Mouse (Mus musculus): ENCODE data around the gene Clhc1. TPM values are rescaled to one million over a fixed set of nuclear protein-coding genes. Genes with fewer than 3 reads are reported as not detected.

Clhc1 gene
- polyA plus RNA-seq, 1 experiment from 2014 or later = not detected

DNA sequence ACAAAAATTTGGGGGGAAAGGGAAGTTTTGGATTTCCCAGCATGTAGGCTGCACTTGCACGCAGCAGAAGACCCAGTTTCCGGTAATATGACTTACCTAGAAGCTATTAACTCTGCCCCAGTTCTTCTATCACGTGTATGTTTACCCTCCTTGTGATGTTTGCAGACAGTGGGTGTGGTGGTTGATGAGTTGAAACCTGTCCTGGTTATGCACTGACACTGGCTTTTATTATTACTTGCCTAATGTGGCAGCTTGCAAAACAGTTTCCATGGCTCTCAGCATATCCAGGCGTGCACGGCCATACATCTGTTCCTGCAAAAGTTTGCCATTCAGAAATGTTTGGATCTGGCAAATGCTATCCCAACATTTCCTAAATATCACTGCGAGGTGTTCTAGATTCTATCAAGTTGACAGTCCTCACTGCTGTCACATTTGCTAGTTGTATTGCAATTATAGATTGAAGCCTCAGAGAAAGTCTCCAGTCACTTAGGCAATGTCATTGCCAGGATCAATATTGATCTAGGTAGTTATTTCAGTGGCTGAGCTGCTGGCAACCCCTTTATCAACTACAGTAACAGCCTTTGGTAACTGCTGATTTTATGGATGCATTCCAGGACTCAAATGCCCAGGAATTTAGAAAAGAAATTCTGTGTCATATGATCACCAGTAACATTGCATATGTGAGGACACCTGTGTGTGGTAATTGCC lies 66.6 kb downstream of the Clhc1 start:
- no peak overlapping the region for H3K4me3 ChIP-seq (ENCODE audit: low read depth, low read length)
- no peak overlapping the region; the same call in 1 of the 2 replicates for H3K4me2 ChIP-seq (replicated peaks; ENCODE audit: low read depth)
- DNase-seq (ENCODE audit: low spot score) = no peak
- H3K27me3 ChIP-seq (ENCODE audit: control insufficient read depth, insufficient read depth, low read length) = no peaks in the 10 kb centered on the region
- H3K9me3 ChIP-seq (ENCODE audit: control insufficient read depth, low read length) = no peaks in the 10 kb centered on the region
- H3K36me3 ChIP-seq (ENCODE audit: control insufficient read depth, insufficient read depth, low read length) = no peaks in the 10 kb centered on the region
- peak; percentile 77 for ATAC-seq (ENCODE audit: low FRiP score, low TSS enrichment)
- 55% methylated on average over 6 of the region's 6 CpGs for WGBS
- TF ChIP-seq CTCF (IDR thresholded peaks at IDR 0.05; ENCODE audit: low read depth) (no peak), EP300 (optimal IDR thresholded peaks at IDR 0.05) (no peak)
- peak overlapping the region; percentile 65 for H3K27ac ChIP-seq (replicated peaks)
- 0 out of 2 replicates have a peak, but pooled peaks cover 2% of the 10 kb centered on the region for H3K4me1 ChIP-seq (replicated peaks; ENCODE audit: control insufficient read depth, insufficient read depth)
- no peak overlapping the region for H3K9ac ChIP-seq (ENCODE audit: low read length)

DNA sequence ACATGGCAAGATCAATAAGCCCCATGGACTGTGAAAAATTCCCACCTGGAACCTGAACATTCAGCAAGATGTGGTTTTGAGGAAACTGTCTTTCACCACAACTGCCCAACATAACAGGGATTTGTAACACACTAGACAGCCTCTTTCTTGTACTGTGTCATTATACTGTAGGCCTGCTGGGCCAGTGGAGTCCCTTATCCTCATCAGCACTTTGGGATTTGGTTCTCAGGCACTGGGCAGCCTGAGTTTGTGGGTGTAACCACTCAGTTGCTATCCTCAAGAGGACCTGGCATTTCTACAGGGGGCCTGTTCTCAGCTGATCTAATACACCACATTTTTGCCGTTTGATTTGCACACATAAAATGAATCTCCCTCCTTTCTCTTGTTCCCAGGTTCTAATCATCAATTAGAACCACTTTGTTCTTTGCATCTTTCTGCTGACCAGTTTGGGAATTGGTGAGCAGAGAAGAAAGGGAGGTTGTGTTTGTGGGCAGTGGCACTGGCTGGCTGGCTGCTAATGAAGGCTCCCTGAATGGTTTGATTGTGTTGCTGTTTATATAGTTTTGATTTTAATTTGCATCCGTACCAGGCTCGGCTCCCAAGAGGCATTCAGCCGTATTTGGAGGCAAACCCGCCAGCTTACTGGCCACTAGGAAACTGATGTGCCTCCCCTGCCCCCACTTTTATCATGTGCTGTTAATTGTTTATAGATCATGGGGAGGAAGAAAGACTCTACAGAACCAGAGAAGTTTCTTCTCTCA lies 74.5 kb downstream of the Clhc1 start:
- WGBS = 65% methylated on average over 5 of the region's 5 CpGs
- H3K4me1 ChIP-seq (replicated peaks; ENCODE audit: control insufficient read depth, insufficient read depth) = no peaks in the 10 kb centered on the region
- H3K9ac ChIP-seq (ENCODE audit: low read length) = no peak overlapping the region
- H3K9me3 ChIP-seq (ENCODE audit: control insufficient read depth, low read length) = no peaks in the 10 kb centered on the region
- no peak overlapping the region for H3K4me2 ChIP-seq (replicated peaks; ENCODE audit: low read depth)
- no peaks in the 10 kb centered on the region for H3K36me3 ChIP-seq (ENCODE audit: control insufficient read depth, insufficient read depth, low read length)
- H3K4me3 ChIP-seq (ENCODE audit: low read depth, low read length) = no peak overlapping the region
- H3K27ac ChIP-seq (replicated peaks) = no peak overlapping the region
- no peak for TF ChIP-seq CTCF (IDR thresholded peaks at IDR 0.05; ENCODE audit: low read depth)
- TF ChIP-seq EP300 (optimal IDR thresholded peaks at IDR 0.05) = no peak
- ATAC-seq (ENCODE audit: low FRiP score, low TSS enrichment) (no peak), DNase-seq (ENCODE audit: low spot score) (no peak)
- H3K27me3 ChIP-seq (ENCODE audit: control insufficient read depth, insufficient read depth, low read length) = no peaks in the 10 kb centered on the region

DNA sequence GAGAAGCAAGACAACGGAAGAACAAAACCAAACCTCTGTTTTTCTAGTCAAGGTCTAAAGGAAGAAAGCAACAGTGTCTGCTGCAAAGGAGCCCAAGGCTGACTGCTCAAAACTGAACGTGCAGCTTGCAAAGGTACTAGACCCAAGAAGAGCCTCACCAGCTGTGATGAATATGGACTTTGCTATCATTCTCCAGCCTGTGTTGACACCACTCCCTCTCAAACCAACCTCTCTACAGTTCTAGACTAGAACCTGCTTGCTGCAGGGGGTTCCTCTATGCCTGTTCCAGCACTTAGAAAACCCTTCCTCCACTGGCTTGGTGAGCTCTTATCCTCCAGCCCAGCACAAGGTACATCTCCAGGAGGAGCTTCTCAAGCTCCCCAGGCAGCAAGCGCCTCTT lies 75.6 kb downstream of the Clhc1 start:
- WGBS = 90% methylated on average over 3 of the region's 3 CpGs

DNA sequence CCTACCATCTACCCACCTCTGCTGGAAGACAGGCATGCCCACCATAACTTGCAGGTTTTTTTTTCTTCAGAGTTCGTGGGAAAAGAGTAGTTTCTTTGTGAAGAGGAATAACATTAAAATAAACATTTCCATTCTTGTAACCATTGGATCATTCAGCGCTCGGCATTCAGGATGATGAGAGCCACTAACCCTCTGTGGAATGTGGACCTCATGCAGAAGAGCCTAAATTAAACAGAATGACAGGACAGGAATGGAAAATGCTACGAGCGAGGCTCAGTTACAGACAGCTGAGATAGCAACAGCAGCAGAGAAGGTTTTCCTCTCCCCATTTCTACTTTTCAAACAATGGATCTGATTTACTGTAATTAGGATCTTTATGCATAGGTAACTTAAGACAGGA lies 78.8 kb downstream of the Clhc1 start:
- no peaks in the 10 kb centered on the region for H3K36me3 ChIP-seq (ENCODE audit: control insufficient read depth, insufficient read depth, low read length)
- no peak overlapping the region for H3K4me3 ChIP-seq (ENCODE audit: low read depth, low read length)
- TF ChIP-seq EP300 (optimal IDR thresholded peaks at IDR 0.05) = no peak
- no peak overlapping the region for H3K9ac ChIP-seq (ENCODE audit: low read length)
- 0 out of 2 replicates have a peak overlapping the region, but pooled peaks have one; percentile 46 for H3K27ac ChIP-seq (replicated peaks)
- H3K9me3 ChIP-seq (ENCODE audit: control insufficient read depth, low read length) = no peaks in the 10 kb centered on the region
- ATAC-seq (ENCODE audit: low FRiP score, low TSS enrichment) = no peak
- no peaks in the 10 kb centered on the region for H3K27me3 ChIP-seq (ENCODE audit: control insufficient read depth, insufficient read depth, low read length)
- H3K4me1 ChIP-seq (replicated peaks; ENCODE audit: control insufficient read depth, insufficient read depth) = no peaks in the 10 kb centered on the region
- WGBS = 33% methylated on average over 5 of the region's 5 CpGs
- DNase-seq (ENCODE audit: low spot score) = no peak
- no peak overlapping the region for H3K4me2 ChIP-seq (replicated peaks; ENCODE audit: low read depth)

More for the DNA sequence above, 75.6 kb downstream of the Clhc1 start:
- Histone ChIP-seq H3K4me2 (replicated peaks; ENCODE audit: low read depth) (no peak overlapping the region), H3K27ac (replicated peaks) (no peak overlapping the region), H3K4me3 (ENCODE audit: low read depth, low read length) (no peak overlapping the region), H3K36me3 (ENCODE audit: control insufficient read depth, insufficient read depth, low read length) (no peaks in the 10 kb centered on the region), H3K27me3 (ENCODE audit: control insufficient read depth, insufficient read depth, low read length) (no peaks in the 10 kb centered on the region), H3K4me1 (replicated peaks; ENCODE audit: control insufficient read depth, insufficient read depth) (no peaks in the 10 kb centered on the region), H3K9me3 (ENCODE audit: control insufficient read depth, low read length) (no peaks in the 10 kb centered on the region), H3K9ac (ENCODE audit: low read length) (no peak overlapping the region)
- ATAC-seq (ENCODE audit: low FRiP score, low TSS enrichment) (no peak), DNase-seq (ENCODE audit: low spot score) (no peak)
- TF ChIP-seq EP300 (optimal IDR thresholded peaks at IDR 0.05) (no peak), CTCF (IDR thresholded peaks at IDR 0.05; ENCODE audit: low read depth) (no peak)

DNA sequence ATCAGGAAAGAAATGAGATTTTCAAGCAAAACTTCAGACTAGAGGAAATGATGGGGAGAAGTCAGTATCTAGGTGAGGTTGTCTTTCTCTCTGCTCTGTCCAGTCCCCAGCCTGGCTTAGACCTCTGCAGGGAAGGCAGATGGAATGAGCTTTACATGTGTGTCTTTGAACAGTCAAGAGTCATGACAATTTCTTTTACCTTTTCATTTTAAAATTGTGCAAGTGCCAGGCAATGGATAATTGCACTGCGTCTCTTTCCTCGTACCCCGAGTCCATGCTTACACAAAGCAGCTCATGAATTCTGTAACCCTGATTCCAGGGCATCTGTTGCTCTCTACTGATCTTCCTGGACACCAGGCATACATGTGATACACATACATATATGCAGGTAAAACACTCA lies 80.0 kb downstream of the Clhc1 start:
- H3K4me1 ChIP-seq (replicated peaks; ENCODE audit: control insufficient read depth, insufficient read depth) = no peaks in the 10 kb centered on the region
- 89% methylated on average over 3 of the region's 3 CpGs for WGBS
- TF ChIP-seq EP300 (optimal IDR thresholded peaks at IDR 0.05) (no peak), CTCF (IDR thresholded peaks at IDR 0.05; ENCODE audit: low read depth) (no peak)
- ATAC-seq (ENCODE audit: low FRiP score, low TSS enrichment) = no peak
- no peaks in the 10 kb centered on the region for H3K36me3 ChIP-seq (ENCODE audit: control insufficient read depth, insufficient read depth, low read length)
- H3K9me3 ChIP-seq (ENCODE audit: control insufficient read depth, low read length) = no peaks in the 10 kb centered on the region
- no peaks in the 10 kb centered on the region for H3K27me3 ChIP-seq (ENCODE audit: control insufficient read depth, insufficient read depth, low read length)
- DNase-seq (ENCODE audit: low spot score) = no peak
- no peak overlapping the region for H3K4me2 ChIP-seq (replicated peaks; ENCODE audit: low read depth)
- no peak overlapping the region for H3K27ac ChIP-seq (replicated peaks)
- H3K9ac ChIP-seq (ENCODE audit: low read length) = no peak overlapping the region
- H3K4me3 ChIP-seq (ENCODE audit: low read depth, low read length) = no peak overlapping the region

Other genes with a start within 250 kb of the Clhc1 start
- 8.3 and 9.1 TPM in 2 replicates for gene Ccdc88a, start 174.3 kb upstream of the Clhc1 start, polyA plus RNA-seq (2015; fragmentation: Nextera tagmentation; extraction: Ambion mirVana)
- gene Prorsd1, start 32.9 kb upstream of the Clhc1 start, polyA plus RNA-seq (2015; fragmentation: Nextera tagmentation; extraction: Ambion mirVana) = 36.2 and 36.7 TPM in 2 replicates
- 20.3 and 24.9 TPM in 2 replicates for gene Mtif2, start 21.5 kb upstream of the Clhc1 start, polyA plus RNA-seq (2015; fragmentation: Nextera tagmentation; extraction: Ambion mirVana)
- gene Rps27a, start 159 bp downstream of the Clhc1 start, polyA plus RNA-seq (2015; fragmentation: Nextera tagmentation; extraction: Ambion mirVana) = 1,012 and 1,015 TPM in 2 replicates
- 56.1 and 68.3 TPM in 2 replicates for gene Rtn4, start 145.0 kb downstream of the Clhc1 start, polyA plus RNA-seq (2015; fragmentation: Nextera tagmentation; extraction: Ambion mirVana)

All from stomach, postnatal 0 days (tissue).